Mouse (Mus musculus) hindbrain, postnatal 0 days (tissue): ENCODE measurements around the gene Pgghg. TPM values are rescaled to one million over a fixed set of nuclear protein-coding genes. Genes with fewer than 3 reads are reported as not detected.

Experiments
- ATAC-seq: fragments of 200-750 bp; cut with Nextera tagmentation; 2 replicates; pipeline ENCODE4 v1.8.0; 2017; ENCODE audit warnings: mild to moderate bottlenecking, moderate TSS enrichment, moderate library complexity
- DNase-seq: peaks from one replicate; pipeline ENCODE4 v3.0.0-alpha.2; 2015; ENCODE audit warnings: low spot score
- H3K27ac ChIP-seq: fragments of 300-500 bp; sonication (generic); 2 replicates; pipeline ENCODE4 v1.5.1; 2014; ENCODE audit warnings: mild to moderate bottlenecking
- H3K27me3 ChIP-seq: fragments of 300-500 bp; sonication (generic); 2 replicates; pipeline ENCODE4 v1.6.1; 2014; ENCODE audit warnings: low read length, mixed read lengths; ENCODE audit not compliant: insufficient read depth
- H3K36me3 ChIP-seq: fragments of 300-500 bp; sonication (generic); 2 replicates; pipeline ENCODE4 v1.6.1; 2014; ENCODE audit warnings: low read length, mixed read lengths; ENCODE audit not compliant: insufficient read depth
- H3K4me1 ChIP-seq: fragments of 300-500 bp; sonication (generic); 2 replicates; pipeline ENCODE4 v1.6.1; 2014; ENCODE audit warnings: antibody characterized with exemption, low read length, mixed read lengths; ENCODE audit not compliant: insufficient read depth
- H3K4me2 ChIP-seq: fragments of 300-500 bp; sonication (generic); 2 replicates; pipeline ENCODE4 v1.6.1; 2014; ENCODE audit warnings: low read depth, mild to moderate bottlenecking, low read length, moderate library complexity, mixed read lengths
- H3K4me3 ChIP-seq: fragments of 300-500 bp; sonication (generic); 2 replicates; pipeline ENCODE4 v1.5.1; 2014; ENCODE audit warnings: low read length
- H3K9ac ChIP-seq: fragments of 300-500 bp; sonication (generic); replicated peaks from 2 replicates; pipeline ENCODE4 v1.6.1; 2014; ENCODE audit warnings: mild to moderate bottlenecking, low read length, moderate library complexity, mixed read lengths
- H3K9me3 ChIP-seq: fragments of 300-500 bp; sonication (generic); 2 replicates; pipeline ENCODE4 v1.6.1; 2016; ENCODE audit warnings: low read length, mixed read lengths
- CTCF ChIP-seq: IDR thresholded peaks from 2 replicates; pipeline ENCODE4 v1.5.1; 2016; ENCODE audit warnings: antibody characterized with exemption, control low read depth, low read depth
- WGBS: fragments of 180-500 bp; shearing (Covaris S2); extraction: QIAGEN DNeasy Blood & Tissue Kit; methylation state at CpG from one replicate; pipeline ENCODE4 v1.1.7; 2014; 5-methylcytosine and 5-hydroxymethylcytosine counted together
- polyA plus RNA-seq: library from polyadenylated mRNA; unstranded; fragments of >200 nt; fragmentation: Nextera tagmentation; extraction: Ambion mirVana; gene quantifications from 2 replicates; pipeline ENCODE4 v1.2.1, GENCODE M21; 2015
- total RNA-seq: library from RNA; depleted of rRNA; stranded (reverse); fragments of >200 nt; gene quantifications from 2 replicates; pipeline ENCODE4 v1.2.3, GENCODE M21; 2014

The Pgghg gene
- total and polyA plus RNA-seq, 2 experiments from 2014 or later, result 6.7 to 16.3 TPM

DNA sequence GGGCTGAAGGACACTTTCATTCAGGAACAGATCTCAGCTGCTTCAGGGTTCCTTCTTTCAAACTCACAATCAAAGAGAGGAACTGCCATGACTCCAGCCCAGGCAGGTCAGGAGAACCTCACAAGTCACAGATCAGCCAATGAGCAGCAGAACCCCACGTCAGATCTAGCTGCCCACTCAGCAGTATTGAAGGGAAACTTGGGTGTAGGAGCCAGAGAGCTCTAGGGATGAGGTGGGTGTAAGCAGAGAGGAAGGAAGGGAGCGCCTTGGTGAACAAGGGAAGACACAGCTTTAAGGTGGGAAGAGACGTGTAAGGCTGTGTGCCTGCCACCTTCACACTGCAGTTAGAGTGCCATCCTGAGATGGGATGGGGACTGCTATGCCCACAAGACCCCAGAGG is 28.9 kb upstream of the Pgghg start:
- no peak for TF ChIP-seq CTCF
- H3K27me3 ChIP-seq, result no peaks in the 10 kb centered on the region
- no peak overlapping the region for H3K4me3 ChIP-seq
- ATAC-seq (no peak), DNase-seq (no peak)
- no peak overlapping the region for H3K4me2 ChIP-seq
- no peaks in the 10 kb centered on the region for H3K36me3 ChIP-seq
- no peaks in the 10 kb centered on the region for H3K9me3 ChIP-seq
- H3K9ac ChIP-seq, result no peak overlapping the region
- 63% methylated on average over 3 of the region's 3 CpGs for WGBS
- H3K4me1 ChIP-seq, result peaks cover 5% of the 10 kb centered on the region; the same call in 1 of the 2 replicates
- no peak overlapping the region for H3K27ac ChIP-seq

DNA sequence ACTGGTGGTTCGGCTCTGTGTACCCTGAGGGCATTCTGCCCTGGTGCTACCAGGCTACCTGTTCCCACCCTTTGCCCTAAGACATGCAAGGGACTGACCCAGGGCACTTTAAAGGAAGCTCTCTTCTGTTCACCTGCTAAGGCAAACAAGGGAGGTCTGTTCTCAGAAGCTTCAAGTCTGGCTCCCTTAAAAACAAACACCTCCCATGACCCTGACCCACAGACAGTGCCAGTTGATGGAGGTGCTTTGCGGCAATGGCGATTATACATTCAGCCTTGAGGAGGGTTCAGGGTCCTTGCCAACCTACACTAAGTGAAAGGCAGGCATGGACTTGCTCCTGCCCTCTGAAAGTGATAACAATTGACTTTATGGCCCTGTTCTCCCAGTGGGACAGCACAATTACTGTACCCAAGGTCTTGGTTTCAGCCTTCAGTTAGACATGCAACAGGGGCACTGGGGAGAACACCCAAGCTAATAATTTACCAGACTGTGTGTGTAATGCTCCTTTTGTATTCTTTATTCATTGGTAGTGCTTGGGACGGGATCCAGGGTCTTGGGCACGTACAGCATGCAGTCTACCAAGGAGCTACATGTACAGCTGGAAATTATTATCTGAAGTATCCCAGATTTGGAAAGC is 28.2 kb upstream of the Pgghg start:
- DNase-seq (no peak), ATAC-seq (no peak)
- no peak overlapping the region for H3K4me2 ChIP-seq
- no peak overlapping the region for H3K27ac ChIP-seq
- H3K36me3 ChIP-seq, result no peaks in the 10 kb centered on the region
- no peak overlapping the region for H3K9ac ChIP-seq
- H3K9me3 ChIP-seq, result no peaks in the 10 kb centered on the region
- TF ChIP-seq CTCF, result no peak
- H3K27me3 ChIP-seq, result 0 out of 2 replicates have a peak, but pooled peaks cover under 1% of the 10 kb centered on the region
- H3K4me1 ChIP-seq, result peaks cover 5% of the 10 kb centered on the region; the same call in 1 of the 2 replicates
- WGBS, result 76% methylated on average over 5 of the region's 5 CpGs
- H3K4me3 ChIP-seq, result no peak overlapping the region

DNA sequence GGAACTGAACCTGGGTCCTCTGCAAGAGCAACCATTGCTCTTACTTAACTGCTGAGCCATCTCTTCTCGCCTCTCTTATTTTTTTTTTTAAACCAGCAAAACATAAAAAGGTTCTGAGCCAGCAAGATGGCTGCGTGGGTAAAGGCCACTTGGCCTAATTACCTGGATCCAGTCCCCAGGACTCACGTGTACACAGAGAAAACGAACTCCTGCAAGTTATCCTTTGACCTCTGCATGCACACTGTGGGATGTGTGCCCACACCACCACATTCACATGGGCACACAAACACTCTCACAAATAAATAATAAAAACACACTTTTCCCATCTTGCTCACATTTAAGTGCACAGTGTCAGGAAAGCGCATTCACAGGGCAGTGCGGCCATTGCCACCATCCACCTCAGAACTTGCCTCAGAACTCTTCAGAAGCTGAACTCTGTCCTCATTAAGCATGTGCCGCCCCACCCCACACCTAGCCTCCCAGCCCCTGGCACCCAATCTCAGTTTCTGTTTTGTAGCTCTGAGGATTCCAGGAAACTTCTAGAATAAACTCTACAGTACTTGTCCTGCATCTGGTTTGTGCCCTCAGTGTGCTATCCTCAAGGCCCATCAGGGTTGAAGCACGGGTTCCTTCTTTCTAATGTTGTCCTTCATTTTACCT is 27.0 kb upstream of the Pgghg start:
- 86% methylated on average over 8 of the region's 8 CpGs for WGBS

DNA sequence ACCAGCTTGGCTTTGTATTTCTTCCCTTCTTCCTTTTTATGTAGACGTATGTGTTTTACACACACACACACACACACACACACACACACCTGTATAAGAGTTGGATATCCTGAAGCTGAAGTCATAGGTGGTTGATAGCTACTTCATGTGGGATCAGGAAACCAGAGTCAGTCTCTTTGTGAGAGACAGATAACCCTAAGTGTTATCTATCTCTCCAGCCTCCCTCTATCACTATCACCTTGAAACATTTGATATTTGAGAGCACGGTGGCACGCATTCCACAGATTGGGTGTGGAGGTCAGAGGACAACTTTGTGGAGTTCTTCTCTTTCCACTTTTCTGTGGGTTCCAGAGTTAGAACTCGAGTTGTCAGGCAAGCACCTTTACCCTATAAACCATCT is 21.3 kb upstream of the Pgghg start:
- Histone ChIP-seq H3K27me3 (peaks cover 49% of the 10 kb centered on the region), H3K4me3 (no peak overlapping the region), H3K27ac (no peak overlapping the region), H3K4me1 (peaks cover 13% of the 10 kb centered on the region), H3K4me2 (no peak overlapping the region), H3K9ac (no peak overlapping the region), H3K36me3 (no peaks in the 10 kb centered on the region), H3K9me3 (no peaks in the 10 kb centered on the region)
- WGBS, result 79% methylated on average over 4 of the region's 4 CpGs
- no peak for ATAC-seq
- TF ChIP-seq CTCF, result no peak
- DNase-seq, result no peak

More for the DNA sequence above, 27.0 kb upstream of the Pgghg start:
- DNase-seq (no peak), ATAC-seq (no peak)
- H3K4me2 ChIP-seq, result no peak overlapping the region
- no peak for TF ChIP-seq CTCF
- no peak overlapping the region for H3K9ac ChIP-seq
- H3K4me3 ChIP-seq, result no peak overlapping the region
- no peaks in the 10 kb centered on the region for H3K4me1 ChIP-seq
- 0 out of 2 replicates have a peak, but pooled peaks cover 4% of the 10 kb centered on the region for H3K27me3 ChIP-seq
- no peaks in the 10 kb centered on the region for H3K9me3 ChIP-seq
- no peak overlapping the region for H3K27ac ChIP-seq
- H3K36me3 ChIP-seq, result no peaks in the 10 kb centered on the region

DNA sequence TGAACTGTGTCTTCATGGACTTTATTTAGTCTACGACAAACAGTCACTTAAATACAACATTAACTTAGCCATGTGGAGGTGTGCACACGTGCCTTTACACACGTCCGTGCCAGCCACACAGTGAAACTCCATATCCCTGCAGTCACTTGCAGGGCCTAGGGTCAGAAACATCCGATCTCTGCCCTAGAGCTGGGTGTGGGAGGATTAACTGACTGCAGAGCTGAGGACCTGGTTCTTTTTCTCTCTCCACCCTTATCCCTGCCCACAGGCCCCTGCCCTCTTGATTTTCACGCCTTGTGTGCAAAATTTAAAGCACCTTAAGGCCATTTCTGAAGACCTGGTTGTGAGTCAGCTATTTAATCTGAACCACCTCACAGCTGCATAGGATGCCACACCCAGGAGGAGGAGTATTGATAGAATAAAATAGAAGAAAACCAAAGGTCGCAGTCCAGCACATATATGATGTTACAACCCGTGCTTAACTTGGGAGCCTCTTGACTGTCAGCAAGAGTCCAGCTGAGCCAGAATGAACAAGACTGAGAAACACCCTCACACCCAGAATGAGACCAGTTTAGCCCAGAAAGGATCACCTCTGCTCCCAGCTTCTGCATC is 20.7 kb upstream of the Pgghg start, which contains the start of gene Nlrp6:
TSS of gene Nlrp6 (plus strand) at position 485 of the 612 bp plus-strand sequence.
- no peak within 1 kb of the TSS; the same call in 1 of the 2 replicates for H3K4me3 ChIP-seq
- WGBS, result 84% methylated on average over 8 of the region's 8 CpGs
- DNase-seq (no peak), ATAC-seq (no peak)
- H3K9ac ChIP-seq, result no peak within 1 kb of the TSS
- TF ChIP-seq CTCF, result no peak
- no peak within 1 kb of the TSS for H3K27ac ChIP-seq
- no peaks in the 10 kb centered on the region for H3K9me3 ChIP-seq
- peaks cover 13% of the 10 kb centered on the region for H3K4me1 ChIP-seq
- H3K4me2 ChIP-seq, result peak within 1 kb of the TSS; percentile 96
- peaks cover 49% of the 10 kb centered on the region for H3K27me3 ChIP-seq
- H3K36me3 ChIP-seq, result no peaks in the 10 kb centered on the region

DNA sequence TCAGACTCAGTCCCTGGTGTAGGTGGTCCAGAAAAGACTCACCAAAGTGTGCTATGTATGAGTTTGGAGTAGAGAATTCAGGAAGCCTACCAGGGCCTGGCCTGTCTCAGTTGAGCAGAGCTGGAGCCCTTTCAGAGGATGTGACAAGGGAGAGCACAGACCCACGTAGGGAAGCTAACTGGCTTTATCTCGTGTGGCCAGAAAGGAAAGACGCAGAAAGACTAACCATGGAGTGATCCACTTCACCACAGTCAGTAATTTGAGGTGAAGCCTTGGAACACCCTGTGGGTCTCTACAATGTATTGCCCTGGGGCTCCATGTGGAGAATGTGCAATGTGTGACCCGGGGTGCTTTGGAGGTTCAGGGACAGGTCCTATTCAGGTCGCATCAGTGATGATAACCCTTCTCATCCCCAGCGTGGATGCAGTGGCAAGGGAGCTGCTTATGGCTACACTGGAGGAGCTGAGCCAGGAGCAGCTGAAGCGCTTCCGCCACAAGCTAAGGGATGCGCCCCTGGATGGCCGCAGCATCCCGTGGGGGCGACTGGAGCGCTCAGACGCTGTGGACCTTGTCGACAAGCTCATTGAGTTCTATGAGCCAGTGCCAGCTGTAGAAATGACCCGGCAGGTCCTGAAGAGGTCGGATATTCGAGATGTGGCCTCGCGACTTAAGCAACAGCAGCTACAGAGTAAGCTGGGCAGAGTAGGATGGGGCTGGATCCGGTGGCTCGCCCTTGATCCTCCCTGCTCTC is 19.8 kb upstream of the Pgghg start:
- H3K9me3 ChIP-seq, result no peaks in the 10 kb centered on the region
- peaks cover 13% of the 10 kb centered on the region for H3K4me1 ChIP-seq
- peaks cover 49% of the 10 kb centered on the region for H3K27me3 ChIP-seq
- 33% methylated on average over 22 of the region's 22 CpGs for WGBS
- no peak for DNase-seq
- no peak overlapping the region for H3K9ac ChIP-seq
- no peak for ATAC-seq
- H3K4me3 ChIP-seq, result peak overlapping the region; percentile 47; the same call in 1 of the 2 replicates
- no peaks in the 10 kb centered on the region for H3K36me3 ChIP-seq
- H3K27ac ChIP-seq, result no peak overlapping the region
- peak overlapping the region; percentile 96 for H3K4me2 ChIP-seq
- TF ChIP-seq CTCF, result no peak
